Mouse (Mus musculus) testis, adult 2 months (tissue): Measurements from ENCODE around the gene Rapgef3. TPM values are rescaled to one million over a fixed set of nuclear protein-coding genes. Genes with fewer than 3 reads are reported as not detected.
A peak's percentile ranks its signal among the peaks of the same experiment; 100 is the strongest.

Experiments
- H3K27ac ChIP-seq: fragments of 200-500 bp; 2 replicates; pipeline ENCODE4 v1.5.1; 2012; ENCODE audit warnings: low read depth, low read length; ENCODE audit not compliant: control insufficient read depth, insufficient read depth
- H3K27me3 ChIP-seq: fragments of 200-500 bp; 2 replicates; pipeline ENCODE4 v1.6.1; 2012; ENCODE audit warnings: mild to moderate bottlenecking, low read length, moderate library complexity; ENCODE audit not compliant: control insufficient read depth, insufficient read depth
- H3K36me3 ChIP-seq: fragments of 200-500 bp; 2 replicates; pipeline ENCODE4 v1.6.1; 2012; ENCODE audit warnings: mild to moderate bottlenecking, low read length; ENCODE audit not compliant: control insufficient read depth, insufficient read depth
- H3K4me1 ChIP-seq: fragments of 200-500 bp; 2 replicates; pipeline ENCODE4 v1.6.1; 2012; ENCODE audit warnings: low read length; ENCODE audit not compliant: control insufficient read depth, insufficient read depth
- H3K4me3 ChIP-seq: fragments of 200-500 bp; 2 replicates; pipeline ENCODE4 v1.5.1; 2012; ENCODE audit warnings: low read depth, mild to moderate bottlenecking, low read length, moderate library complexity, mixed read lengths; ENCODE audit not compliant: control insufficient read depth
- CTCF ChIP-seq: fragments of 200-500 bp; IDR thresholded peaks from 2 replicates; pipeline ENCODE4 v1.5.1; 2012; ENCODE audit warnings: low read depth, mild to moderate bottlenecking, inconsistent platforms, low read length, moderate library complexity; ENCODE audit not compliant: control insufficient read depth, insufficient read depth, insufficient replicate concordance
- POLR2A ChIP-seq: fragments of 200-500 bp; IDR thresholded peaks from 2 replicates; pipeline ENCODE4 v1.6.1; 2012; ENCODE audit warnings: low read depth, mild to moderate bottlenecking, inconsistent platforms, low read length, moderate library complexity; ENCODE audit not compliant: control insufficient read depth
- polyA plus RNA-seq: library from polyadenylated mRNA; depleted of rRNA; stranded (reverse); fragments of >200 nt; gene quantifications from 2 replicates; pipeline ENCODE4 v1.2.3, GENCODE M21; 2012

Gene Rapgef3
- polyA plus RNA-seq, 1 experiment, result 16.1 TPM

DNA sequence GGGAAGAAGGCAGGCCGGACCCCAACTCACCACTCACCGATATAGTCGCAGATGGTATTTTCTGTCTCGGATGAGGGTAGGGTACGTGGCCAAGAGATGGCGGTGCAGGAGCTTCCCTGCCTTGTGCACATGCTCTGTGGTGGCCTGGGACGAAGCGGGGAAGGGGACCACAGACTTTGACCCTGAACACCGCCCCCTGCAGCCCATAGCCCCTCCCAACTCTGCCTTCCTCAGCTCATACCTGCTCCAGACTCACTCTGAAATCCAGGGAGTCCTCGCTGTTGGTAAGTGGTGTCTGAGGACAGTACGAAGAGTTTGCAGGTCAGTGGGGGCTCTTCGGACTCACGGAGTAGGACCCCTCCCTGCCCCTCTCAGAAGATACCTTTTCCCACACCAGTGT lies 6.3 kb downstream of the Rapgef3 start:
- Histone ChIP-seq H3K27ac (no peak overlapping the region), H3K36me3 (no peaks in the 10 kb centered on the region), H3K4me3 (no peak overlapping the region), H3K27me3 (no peaks in the 10 kb centered on the region), H3K4me1 (peaks cover 10% of the 10 kb centered on the region)
- TF ChIP-seq CTCF, result no peak
- TF ChIP-seq POLR2A, result no peak

DNA sequence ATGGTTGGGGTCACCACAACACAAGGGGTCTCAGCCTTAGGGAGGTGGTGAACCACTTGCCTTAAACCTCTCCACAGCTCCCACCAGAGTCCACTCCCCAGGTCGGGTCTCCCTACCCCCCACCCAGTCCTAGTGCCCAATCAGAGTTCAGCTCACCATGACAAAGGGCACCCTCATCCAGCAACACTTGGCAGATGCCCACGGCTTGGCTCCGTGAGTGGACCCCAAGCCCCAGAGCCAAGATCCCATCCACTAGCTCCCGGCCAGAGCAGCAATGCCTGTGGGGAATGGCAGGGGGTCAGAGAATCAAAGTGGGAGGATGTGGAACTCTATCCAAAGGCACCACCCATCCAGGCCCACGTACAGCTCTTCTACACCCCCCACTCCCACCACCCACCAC lies 6.8 kb downstream of the Rapgef3 start:
- H3K4me1 ChIP-seq, result peaks cover 10% of the 10 kb centered on the region
- no peak overlapping the region for H3K4me3 ChIP-seq
- no peak overlapping the region for H3K27ac ChIP-seq
- TF ChIP-seq CTCF, result no peak
- no peaks in the 10 kb centered on the region for H3K27me3 ChIP-seq
- H3K36me3 ChIP-seq, result no peaks in the 10 kb centered on the region

DNA sequence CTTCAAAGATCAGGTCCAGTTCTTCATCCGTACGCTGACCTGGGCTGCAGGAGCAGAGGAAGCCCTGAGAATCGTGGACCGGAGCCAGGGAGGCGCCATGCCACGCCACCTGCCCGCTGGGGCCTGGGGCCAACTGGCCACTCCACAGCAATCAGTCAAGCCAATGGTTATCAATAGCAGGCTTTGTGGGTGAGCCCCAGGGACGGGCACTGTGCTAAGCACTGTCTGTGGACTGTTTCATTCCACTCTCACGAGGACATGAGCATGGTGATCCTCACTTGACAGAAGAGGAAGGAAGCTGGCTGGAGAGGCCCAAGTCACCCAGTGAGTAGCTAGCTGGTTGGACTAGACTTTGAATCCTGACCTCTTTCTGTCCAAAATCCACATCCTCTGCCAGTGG lies 7.8 kb downstream of the Rapgef3 start:
- no peak overlapping the region for H3K4me3 ChIP-seq

DNA sequence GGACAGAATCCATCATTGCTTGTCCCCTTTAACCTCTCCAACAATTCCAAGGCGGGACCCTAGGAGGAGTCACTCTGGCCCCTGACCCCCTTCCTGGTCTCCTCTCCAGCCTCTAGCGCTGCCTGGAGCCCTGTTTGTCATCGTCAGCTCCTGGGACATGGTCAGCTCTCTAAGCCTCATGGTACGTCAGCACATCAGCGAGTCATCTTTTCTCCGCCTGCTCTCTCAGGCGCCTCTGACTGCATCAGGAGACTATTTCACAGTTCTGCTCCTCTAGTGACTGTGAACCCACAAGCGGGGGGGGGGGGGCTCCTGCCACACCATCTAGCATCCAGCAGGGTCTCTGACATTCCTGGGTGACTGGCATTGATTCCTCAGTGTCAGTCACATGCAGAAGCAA lies 12.4 kb downstream of the Rapgef3 start:
- no peak for TF ChIP-seq POLR2A
- no peaks in the 10 kb centered on the region; the same call in 1 of the 2 replicates for H3K4me1 ChIP-seq
- no peaks in the 10 kb centered on the region for H3K36me3 ChIP-seq
- no peak overlapping the region for H3K27ac ChIP-seq
- no peaks in the 10 kb centered on the region for H3K27me3 ChIP-seq
- H3K4me3 ChIP-seq, result no peak overlapping the region

More for the DNA sequence above, 7.8 kb downstream of the Rapgef3 start:
- Histone ChIP-seq H3K27me3 (no peaks in the 10 kb centered on the region), H3K4me1 (peaks cover 10% of the 10 kb centered on the region), H3K27ac (no peak overlapping the region), H3K36me3 (no peaks in the 10 kb centered on the region)
- TF ChIP-seq POLR2A (no peak), CTCF (no peak)

DNA sequence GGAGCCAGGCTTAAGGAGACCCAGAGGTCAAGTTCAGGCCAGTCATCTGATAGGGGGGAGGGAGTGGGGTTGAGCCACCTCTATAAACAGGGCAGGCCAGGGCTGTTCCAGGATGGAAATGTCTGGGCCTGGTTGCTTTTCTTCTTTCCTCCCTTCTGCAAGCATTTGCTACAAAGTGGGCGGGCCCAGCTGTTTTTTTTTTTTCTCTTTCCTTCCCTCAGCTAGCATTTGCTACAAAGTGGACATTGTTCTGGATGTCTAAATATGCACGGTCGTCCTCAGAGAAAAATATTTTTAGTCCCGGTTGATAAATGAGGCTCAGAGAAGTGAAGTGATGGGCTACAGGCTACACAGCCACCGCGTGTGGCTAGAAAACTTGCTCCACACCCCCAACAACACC lies 13.3 kb downstream of the Rapgef3 start:
- H3K27me3 ChIP-seq, result no peaks in the 10 kb centered on the region
- H3K4me1 ChIP-seq, result no peaks in the 10 kb centered on the region; the same call in 1 of the 2 replicates
- no peaks in the 10 kb centered on the region for H3K36me3 ChIP-seq
- TF ChIP-seq CTCF (no peak), POLR2A (no peak)
- no peak overlapping the region for H3K27ac ChIP-seq
- no peak overlapping the region for H3K4me3 ChIP-seq

DNA sequence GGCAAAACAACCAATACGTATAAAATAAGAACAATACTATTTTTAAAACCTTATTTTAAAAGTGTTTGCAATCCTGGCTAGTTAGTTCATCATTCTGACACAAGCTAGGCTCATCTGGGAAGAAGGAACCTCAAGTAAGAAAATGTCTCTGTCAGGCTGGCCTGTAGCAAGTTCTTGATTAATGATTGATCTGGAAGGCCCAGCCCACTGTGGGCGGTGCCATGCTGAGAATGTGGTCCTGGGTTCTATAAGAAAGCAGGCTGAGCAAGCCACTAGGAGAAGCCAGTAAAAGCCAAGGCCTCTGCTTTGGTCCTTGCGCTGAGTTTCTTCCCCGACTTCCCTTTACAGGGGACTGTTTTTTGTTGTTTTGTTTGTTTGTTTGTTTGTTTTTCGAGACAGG lies 15.3 kb downstream of the Rapgef3 start:
- no peaks in the 10 kb centered on the region; the same call in 1 of the 2 replicates for H3K4me1 ChIP-seq
- no peaks in the 10 kb centered on the region for H3K36me3 ChIP-seq

DNA sequence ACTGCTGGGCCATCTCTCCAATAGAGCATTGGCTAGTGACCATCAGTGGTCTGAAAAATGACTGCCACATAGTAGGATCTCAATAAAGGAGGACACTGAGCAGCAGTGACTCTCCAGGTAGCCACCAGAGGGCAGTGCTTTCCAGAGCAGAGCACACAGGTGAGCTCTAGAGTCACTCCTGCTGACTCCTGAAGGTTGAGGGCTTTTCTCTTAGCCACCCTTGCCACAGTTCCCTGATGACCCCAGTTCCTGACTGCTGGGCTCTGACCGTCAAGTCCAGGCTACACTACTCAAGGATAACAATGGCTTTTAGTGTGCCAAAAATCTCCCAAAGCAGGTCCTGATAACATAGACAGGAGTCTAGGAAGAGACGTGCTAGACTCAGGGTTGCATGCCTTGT lies 16.1 kb downstream of the Rapgef3 start:
- H3K27ac ChIP-seq, result no peak overlapping the region
- no peak overlapping the region for H3K4me3 ChIP-seq
- no peaks in the 10 kb centered on the region for H3K27me3 ChIP-seq
- H3K36me3 ChIP-seq, result no peaks in the 10 kb centered on the region
- TF ChIP-seq CTCF (peak; percentile 37; the same call in 1 of the 2 replicates), POLR2A (no peak)
- no peaks in the 10 kb centered on the region; the same call in 1 of the 2 replicates for H3K4me1 ChIP-seq

More for the DNA sequence above, 15.3 kb downstream of the Rapgef3 start:
- Histone ChIP-seq H3K27ac (no peak overlapping the region), H3K4me3 (no peak overlapping the region), H3K27me3 (no peaks in the 10 kb centered on the region)
- TF ChIP-seq CTCF, result no peak
- no peak for TF ChIP-seq POLR2A

DNA sequence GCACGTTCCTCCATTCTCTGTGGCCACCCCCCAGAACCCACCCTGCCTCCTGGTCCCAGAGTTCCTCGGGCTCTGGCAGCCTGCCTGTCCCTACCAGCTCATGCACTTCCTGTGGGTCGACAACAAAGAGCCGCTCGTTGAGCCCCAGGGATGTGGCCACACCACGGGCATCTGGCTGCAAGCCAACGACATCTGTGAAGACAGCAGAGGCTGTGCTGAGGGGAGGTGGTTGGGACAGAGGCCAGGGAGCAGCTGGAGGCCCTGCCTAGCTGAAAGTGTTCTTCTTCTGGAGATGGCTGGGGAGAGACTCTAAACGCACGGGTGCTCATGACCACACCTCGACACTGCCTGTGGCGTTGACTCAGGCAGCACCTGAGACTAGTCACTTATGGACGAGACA lies 17.1 kb downstream of the Rapgef3 start:
- no peaks in the 10 kb centered on the region for H3K27me3 ChIP-seq
- H3K27ac ChIP-seq, result no peak overlapping the region
- H3K4me3 ChIP-seq, result no peak overlapping the region
- H3K4me1 ChIP-seq, result peaks cover 5% of the 10 kb centered on the region
- no peaks in the 10 kb centered on the region for H3K36me3 ChIP-seq
- TF ChIP-seq CTCF (no peak), POLR2A (no peak)
